Mouse (Mus musculus): Measurements from ENCODE around the gene Adamts2. TPM values are rescaled to one million over a fixed set of nuclear protein-coding genes. Genes with fewer than 3 reads are reported as not detected.

Adamts2 gene
- total RNA-seq (2012; rRNA removed) (not detected in 2 replicates), total RNA-seq (2014; rRNA removed) (not detected in 2 replicates), polyA plus RNA-seq (2012; ENCODE audit: insufficient read length, low read depth) (not detected in 2 replicates)

DNA sequence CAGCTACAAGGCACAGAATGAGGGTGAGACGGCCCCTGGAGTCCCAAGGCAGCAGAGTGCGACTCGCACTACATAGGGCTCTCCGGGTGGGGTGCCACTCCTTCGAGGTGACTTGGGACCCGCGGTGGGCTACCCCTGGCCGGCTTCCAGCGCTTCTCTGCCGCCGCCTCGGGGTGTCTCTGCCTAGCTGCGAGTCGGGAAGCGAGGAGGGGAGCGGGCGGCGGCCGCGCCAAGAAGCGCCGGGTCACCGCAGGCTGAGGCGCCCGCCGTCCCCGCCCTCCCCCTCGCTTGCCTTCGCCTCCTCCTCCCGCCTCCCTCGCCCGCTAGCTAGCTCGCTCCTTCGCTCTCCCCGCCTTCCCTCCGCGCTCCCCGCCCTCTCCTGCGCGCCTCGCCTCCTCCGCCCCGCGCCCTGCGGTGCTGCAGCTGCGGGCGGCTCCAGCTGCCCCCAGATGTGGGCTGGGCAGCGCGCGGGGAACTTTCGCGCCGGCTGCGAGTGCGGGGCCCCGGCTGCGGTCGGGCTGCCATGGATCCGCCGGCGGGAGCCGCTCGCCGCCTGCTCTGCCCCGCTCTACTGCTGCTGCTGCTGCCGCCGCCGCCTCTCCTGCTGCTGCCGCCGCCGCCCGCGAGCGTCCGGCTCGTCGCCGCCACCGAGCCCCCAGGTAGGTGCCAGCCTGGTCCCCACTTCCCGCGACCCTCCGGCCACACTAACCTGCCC is at the start of gene Adamts2:
Gene Adamts2 (plus strand): TSS at position 444 of the 715 bp plus-strand sequence.
- no peak for DNase-seq (ENCODE audit: extremely low read depth)
- H3K36me3 ChIP-seq (replicated peaks in 1 of 2; ENCODE audit: control insufficient read depth in 1 of 2, insufficient read depth in 1 of 2, low read length in 1 of 2) = no peaks in the 10 kb centered on the region
- H3K4me2 ChIP-seq (ENCODE audit: insufficient read depth, low read depth, poor library complexity, severe bottlenecking) = no peak within 1 kb of the TSS
- H3K4me3 ChIP-seq (replicated peaks in 1 of 3; ENCODE audit: low read depth in 2 of 3, low read length in 2 of 3, poor library complexity in 1 of 3) = no peak within 1 kb of the TSS
- H3K27ac ChIP-seq (ENCODE audit: insufficient read depth, low read depth) = no peak within 1 kb of the TSS
- peaks cover 63% of the 10 kb centered on the region for H3K27me3 ChIP-seq (replicated peaks)
- H3K9ac ChIP-seq (ENCODE audit: insufficient read depth, low read depth) = no peak within 1 kb of the TSS
- TF ChIP-seq JUN (IDR thresholded peaks at IDR 0.05; ENCODE audit: insufficient read depth, low read depth, low read length) (no peak), RCOR1 (conservative IDR thresholded peaks at IDR 0.05; ENCODE audit: low read depth, low read length) (no peak), TCF12 (IDR thresholded peaks at IDR 0.05; ENCODE audit: low read depth, low read length) (no peak), CHD1 (IDR thresholded peaks at IDR 0.05; ENCODE audit: low read depth, low read length) (no peak), ETS1 (conservative IDR thresholded peaks at IDR 0.05; ENCODE audit: low read depth, low read length) (no peak), GABPA (IDR thresholded peaks at IDR 0.05; ENCODE audit: insufficient replicate concordance, low read depth, low read length) (no peak), CHD2 (IDR thresholded peaks at IDR 0.05; ENCODE audit: low read length) (no peak), KAT2A (IDR thresholded peaks at IDR 0.05; ENCODE audit: insufficient replicate concordance, low read length) (no peak), BHLHE40 (IDR thresholded peaks at IDR 0.05; ENCODE audit: low read depth, low read length) (no peak), MAX (IDR thresholded peaks at IDR 0.05; ENCODE audit: low read length) (no peak), MEF2A (IDR thresholded peaks at IDR 0.05; ENCODE audit: borderline replicate concordance, low read depth, low read length) (no peak), SMC3 (IDR thresholded peaks at IDR 0.05; ENCODE audit: low read depth, low read length) (no peak), E2F4 (IDR thresholded peaks at IDR 0.05; ENCODE audit: insufficient replicate concordance, low read depth, low read length) (no peak), ZNF384 (IDR thresholded peaks at IDR 0.05; ENCODE audit: low read depth, low read length) (no peak), CTCF (conservative IDR thresholded peaks at IDR 0.05 in 1 of 2, IDR thresholded peaks at IDR 0.05 in 1 of 2; ENCODE audit: low read depth in 2 of 2, low read length in 2 of 2) (no peak), RAD21 (IDR thresholded peaks at IDR 0.05; ENCODE audit: low read depth, low read length) (no peak), MAFK (IDR thresholded peaks at IDR 0.05; ENCODE audit: insufficient replicate concordance, low read length) (no peak), MYC (IDR thresholded peaks at IDR 0.05; ENCODE audit: low read depth, low read length) (no peak), ZC3H11A (IDR thresholded peaks at IDR 0.05; ENCODE audit: low read depth, low read length) (no peak)
- peaks cover 30% of the 10 kb centered on the region for H3K9me3 ChIP-seq (replicated peaks; ENCODE audit: low read length)
- H3K4me1 ChIP-seq (ENCODE audit: control insufficient read depth in 1 of 2, insufficient read depth in 2 of 2) = no peaks in the 10 kb centered on the region
- dilution Hi-C loops (cut with MboI; ENCODE audit: extremely low pct_ligation_motif_present, extremely low pct_unique_long_range_greater_than_20kb, low sequenced_read_pairs) (no loop called here), in situ Hi-C loops (cut with MboI; ENCODE audit: low pct_ligation_motif_present, low pct_unique_long_range_greater_than_20kb, low sequenced_read_pairs) (no loop called here)
- H3K79me2 ChIP-seq (replicated peaks; ENCODE audit: control insufficient read depth, extremely low read depth, insufficient read depth, poor library complexity, severe bottlenecking) = no peaks in the 10 kb centered on the region

DNA sequence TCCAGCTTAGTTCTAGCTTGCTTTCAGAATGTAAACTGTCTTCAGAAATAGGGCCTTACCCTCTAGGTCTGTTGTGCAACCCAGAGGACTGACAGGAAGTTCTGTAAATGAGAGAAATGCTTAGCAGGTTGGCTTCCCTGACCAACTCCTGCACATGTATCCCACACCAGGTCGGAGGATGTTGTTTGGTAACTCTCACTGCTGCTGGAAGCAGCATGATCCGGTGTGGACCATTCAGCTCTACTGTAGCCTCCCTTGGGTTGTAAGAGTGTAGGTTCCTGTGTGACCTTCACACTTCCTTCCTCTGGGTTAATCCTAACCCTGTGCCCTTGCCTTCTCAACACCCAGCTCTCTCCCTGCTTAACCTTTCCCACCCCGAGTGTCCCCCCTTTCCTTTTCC is 44.8 kb upstream of the Adamts2 start:
- H3K27ac ChIP-seq (ENCODE audit: insufficient read depth, low read depth) = no peak overlapping the region
- no peaks in the 10 kb centered on the region for H3K79me2 ChIP-seq (replicated peaks; ENCODE audit: control insufficient read depth, extremely low read depth, insufficient read depth, poor library complexity, severe bottlenecking)
- TF ChIP-seq JUND (conservative IDR thresholded peaks at IDR 0.05; ENCODE audit: low read depth, low read length) (no peak), KAT2A (IDR thresholded peaks at IDR 0.05; ENCODE audit: insufficient replicate concordance, low read length) (no peak), IRF4 (IDR thresholded peaks at IDR 0.05; ENCODE audit: low read depth, low read length) (no peak), MYC (IDR thresholded peaks at IDR 0.05; ENCODE audit: low read depth, low read length) (no peak), TBP (conservative IDR thresholded peaks at IDR 0.05; ENCODE audit: low read depth, low read length) (no peak), MAX (IDR thresholded peaks at IDR 0.05; ENCODE audit: low read length) (no peak), ZNF384 (IDR thresholded peaks at IDR 0.05; ENCODE audit: low read depth, low read length) (no peak), JUN (IDR thresholded peaks at IDR 0.05; ENCODE audit: insufficient read depth, low read depth, low read length) (no peak), EP300 (IDR thresholded peaks at IDR 0.05; ENCODE audit: low read length) (no peak), CHD2 (IDR thresholded peaks at IDR 0.05; ENCODE audit: low read length) (no peak)
- no peak overlapping the region for H3K9ac ChIP-seq (ENCODE audit: insufficient read depth, low read depth)
- DNase-seq (ENCODE audit: extremely low read depth) = no peak
- peaks cover 66% of the 10 kb centered on the region for H3K27me3 ChIP-seq (replicated peaks)
- no peak overlapping the region for H3K4me3 ChIP-seq (replicated peaks in 1 of 3; ENCODE audit: low read depth in 2 of 3, low read length in 2 of 3, poor library complexity in 1 of 3)
- dilution Hi-C loops (cut with MboI; ENCODE audit: extremely low pct_ligation_motif_present, extremely low pct_unique_long_range_greater_than_20kb, low sequenced_read_pairs) = no loop called here
- in situ Hi-C loops (cut with MboI; ENCODE audit: low pct_ligation_motif_present, low pct_unique_long_range_greater_than_20kb, low sequenced_read_pairs) = no loop called here
- no peaks in the 10 kb centered on the region for H3K36me3 ChIP-seq (replicated peaks in 1 of 2; ENCODE audit: control insufficient read depth in 1 of 2, insufficient read depth in 1 of 2, low read length in 1 of 2)
- no peak overlapping the region for H3K4me2 ChIP-seq (ENCODE audit: insufficient read depth, low read depth, poor library complexity, severe bottlenecking)
- peaks cover 13% of the 10 kb centered on the region for H3K9me3 ChIP-seq (replicated peaks; ENCODE audit: low read length)
- no peaks in the 10 kb centered on the region for H3K4me1 ChIP-seq (ENCODE audit: control insufficient read depth in 1 of 2, insufficient read depth in 2 of 2)

Measured in CH12.LX (cell line).